In genomic region chr2:129958120-129958519, GRCm38 (mm10) we compare ENCODE assay signal across 26 mouse cellular contexts. TPM values are rescaled to one million over a fixed set of nuclear protein-coding genes. Genes with fewer than 3 reads are reported as not detected.
DNase-seq lines count a peak whose midpoint lies in the region; ATAC-seq and TF ChIP-seq lines count a peak whose summit lies in the region.
"Had no signal": no experiment of that assay in that cellular context is flagged by ENCODE, and none has a peak within 500 bp of the region (broad histone marks: within the 10 kb centered on the region; RNA-seq: fewer than 3 reads in every experiment).

No protein-coding gene starts in this region.

- H3K4me2 ChIP-seq in heart, embryonic 12.5 days: no peak overlapping the region
- no peak overlapping the region for H3K4me2 ChIP-seq in intestine, embryonic 15.5 days (replicated peaks)
- H3K4me2 ChIP-seq: forebrain, embryonic 13.5 days; heart, embryonic 15.5 days; hindbrain, embryonic 15.5 days; liver, embryonic 12.5 days; midbrain, embryonic 12.5 days; neural tube, embryonic 12.5 days had no signal

- no peak for TF ChIP-seq CTCF in left cerebral cortex, adult 2 months (IDR thresholded peaks at IDR 0.05)

- no peaks in the 10 kb centered on the region for H3K27me3 ChIP-seq in heart, embryonic 12.5 days (replicated peaks)
- H3K27me3 ChIP-seq in intestine, embryonic 15.5 days (replicated peaks): no peaks in the 10 kb centered on the region
- H3K27me3 ChIP-seq: forebrain, embryonic 13.5 days; heart, embryonic 15.5 days; hindbrain, embryonic 15.5 days; liver, embryonic 12.5 days; neural tube, embryonic 12.5 days had no signal

- DNase-seq in heart, adult 11 months: peak; percentile 62
- peak; percentile 43 for DNase-seq in left cerebral cortex, postnatal 4 days
- no peak for DNase-seq in left cerebral cortex, adult 2 months (ENCODE audit: extremely low spot score in 1 of 2, low spot score in 2 of 2)
- peak; percentile 12 for DNase-seq in embryo, embryonic 10.5 days (ENCODE audit: low spot score)
- DNase-seq in retina, embryonic 14.5 days (ENCODE audit: low spot score): peak; percentile 22
- DNase-seq: adrenal gland, postnatal 25 days; cerebellum, adult 2 months; gastrocnemius, postnatal 10 days; kidney, adult 9 months; kidney, postnatal 14 days; liver, postnatal 0 days; lung, postnatal 36 days; right cerebral cortex, postnatal 14 days had no signal

- ATAC-seq in heart, embryonic 12.5 days (ENCODE audit: insufficient number of reproducible peaks, low FRiP score): no peak
- ATAC-seq in intestine, embryonic 15.5 days: no peak
- ATAC-seq: CD4-positive, CD25-positive, alpha-beta regulatory T cell, adult 4 months; forebrain, embryonic 13.5 days; intestine, embryonic 16.5 days; liver, embryonic 12.5 days; liver, postnatal 0 days had no signal

- H3K9ac ChIP-seq in heart, embryonic 12.5 days: no peak overlapping the region
- H3K9ac ChIP-seq in intestine, embryonic 15.5 days: no peak overlapping the region
- H3K9ac ChIP-seq: forebrain, embryonic 13.5 days; heart, embryonic 15.5 days; hindbrain, embryonic 15.5 days; liver, embryonic 12.5 days; liver, postnatal 0 days; midbrain, embryonic 12.5 days; neural tube, embryonic 12.5 days had no signal

- WGBS in heart, embryonic 12.5 days: 74% methylated on average over 3 of the region's 3 CpGs
- 73% methylated on average over 3 of the region's 3 CpGs for WGBS in intestine, embryonic 15.5 days

- intact Hi-C loops in left cerebral cortex, postnatal 4 days (cut with DNase I): no loop called here
- intact Hi-C loops in left cerebral cortex, adult 2 months (cut with DNase I): no loop called here

- H3K36me3 ChIP-seq in heart, embryonic 12.5 days: no peaks in the 10 kb centered on the region
- H3K36me3 ChIP-seq in intestine, embryonic 15.5 days: no peaks in the 10 kb centered on the region
- H3K36me3 ChIP-seq: heart, embryonic 15.5 days; hindbrain, embryonic 15.5 days; liver, embryonic 12.5 days; midbrain, embryonic 12.5 days; neural tube, embryonic 12.5 days had no signal

- no peak overlapping the region for H3K4me3 ChIP-seq in heart, embryonic 12.5 days
- H3K4me3 ChIP-seq in left cerebral cortex, adult 2 months: no peak overlapping the region
- no peak overlapping the region for H3K4me3 ChIP-seq in intestine, embryonic 15.5 days (replicated peaks)
- H3K4me3 ChIP-seq: forebrain, embryonic 13.5 days; heart, embryonic 15.5 days; hindbrain, embryonic 15.5 days; liver, embryonic 12.5 days; midbrain, embryonic 12.5 days; neural tube, embryonic 12.5 days had no signal

- H3K27ac ChIP-seq in heart, embryonic 12.5 days (ENCODE audit: poor library complexity, severe bottlenecking): no peak overlapping the region
- H3K27ac ChIP-seq in left cerebral cortex, adult 2 months: no peak overlapping the region
- no peak overlapping the region for H3K27ac ChIP-seq in intestine, embryonic 15.5 days
- H3K27ac ChIP-seq: forebrain, embryonic 13.5 days; heart, embryonic 15.5 days; hindbrain, embryonic 15.5 days; liver, embryonic 12.5 days; midbrain, embryonic 12.5 days; neural tube, embryonic 12.5 days had no signal

- peaks cover 19% of the 10 kb centered on the region for H3K4me1 ChIP-seq in heart, embryonic 12.5 days (replicated peaks)
- H3K4me1 ChIP-seq in intestine, embryonic 15.5 days (replicated peaks): no peaks in the 10 kb centered on the region
- H3K4me1 ChIP-seq: forebrain, embryonic 13.5 days; liver, embryonic 12.5 days; midbrain, embryonic 12.5 days had no signal

- H3K9me3 ChIP-seq in heart, embryonic 12.5 days (replicated peaks): no peaks in the 10 kb centered on the region
- H3K9me3 ChIP-seq in intestine, embryonic 15.5 days: no peaks in the 10 kb centered on the region
- H3K9me3 ChIP-seq: forebrain, embryonic 13.5 days; heart, embryonic 15.5 days; hindbrain, embryonic 15.5 days; liver, embryonic 12.5 days; midbrain, embryonic 12.5 days; neural tube, embryonic 12.5 days had no signal

RNA-seq across cellular contexts. Expression of gene Tgm3, which starts 54.0 kb away (rescaled TPM):
- 0.04 TPM in 1 of 2 replicates, not detected in the other for polyA plus RNA-seq in heart, embryonic 12.5 days (2016; fragmentation: Nextera tagmentation; extraction: Ambion mirVana)
- 1 to 10 TPM; 2.3 to 2.4 TPM for total RNA-seq in left cerebral cortex, postnatal 4 days (2021)
- total RNA-seq in left cerebral cortex, adult 2 months (2021): 1 to 10 TPM; 3.2 to 3.3 TPM
- polyA plus RNA-seq in intestine, embryonic 15.5 days (2015; fragmentation: Nextera tagmentation; extraction: Ambion mirVana): 0.05 TPM in 1 of 2 replicates, not detected in the other
- polyA plus RNA-seq: CD4-positive, CD25-positive, alpha-beta regulatory T cell, adult 4 months; embryonic facial prominence, embryonic 11.5 days; forebrain, embryonic 13.5 days; heart, embryonic 15.5 days; hindbrain, embryonic 15.5 days; liver, embryonic 12.5 days; liver, postnatal 0 days; lung, embryonic 16.5 days; neural tube, embryonic 12.5 days; small intestine, adult 2 months had no signal

Comparison
In these comparisons a context has a peak if more than half of its experiments do, and no peak if none do; other contexts are left out.
1. DNase-seq: peak in heart, adult 11 months (single experiment), left cerebral cortex, postnatal 4 days (single experiment), embryo, embryonic 10.5 days (single experiment) and retina, embryonic 14.5 days (single experiment); none in left cerebral cortex, adult 2 months (0 of 2).